Mouse (Mus musculus) heart, postnatal 0 days (tissue): ENCODE measurements at regions not wholly inside any gene's neighbourhood (a gene's known extent, or its start where the extent isn't known, plus 50 kb on each side); places are given as distances from the start of the nearest gene placed in this dataset.
A peak's percentile ranks its signal among the peaks of the same experiment; 100 is the strongest.

Source experiments
- ATAC-seq: fragments of 200-750 bp; cut with Nextera tagmentation; 2 replicates; pipeline ENCODE4 v1.8.0; 2017; ENCODE audit warnings: low read depth, moderate number of reproducible peaks, moderate library complexity; ENCODE audit not compliant: insufficient read depth
- DNase-seq: peaks from one replicate; pipeline ENCODE4 v3.0.0-alpha.2; 2016; ENCODE audit warnings: low spot score
- H3K27ac ChIP-seq: fragments of 300-500 bp; sonication (generic); 2 replicates; pipeline ENCODE4 v1.5.1; 2014; ENCODE audit warnings: low read depth, mild to moderate bottlenecking
- H3K27me3 ChIP-seq: fragments of 300-500 bp; sonication (generic); 2 replicates; pipeline ENCODE4 v1.6.1; 2014; ENCODE audit warnings: low read length, mixed read lengths; ENCODE audit not compliant: control insufficient read depth, insufficient read depth
- H3K36me3 ChIP-seq: fragments of 300-500 bp; sonication (generic); replicated peaks from 2 replicates; pipeline ENCODE4 v1.6.1; 2014; ENCODE audit warnings: low read length, mixed read lengths; ENCODE audit not compliant: control insufficient read depth, insufficient read depth
- H3K4me1 ChIP-seq: fragments of 300-500 bp; sonication (generic); 2 replicates; pipeline ENCODE4 v1.6.1; 2014; ENCODE audit warnings: antibody characterized with exemption; ENCODE audit not compliant: control insufficient read depth, insufficient read depth
- H3K4me2 ChIP-seq: fragments of 300-500 bp; sonication (generic); 2 replicates; pipeline ENCODE4 v1.6.1; 2014; ENCODE audit warnings: low read depth, mild to moderate bottlenecking, low read length, moderate library complexity
- H3K4me3 ChIP-seq: fragments of 300-500 bp; sonication (generic); 2 replicates; pipeline ENCODE4 v1.5.1; 2014; ENCODE audit warnings: low read depth, low read length
- H3K9ac ChIP-seq: fragments of 300-500 bp; sonication (generic); replicated peaks from 2 replicates; pipeline ENCODE4 v1.6.1; 2014; ENCODE audit warnings: low read depth, low read length, mixed read lengths
- H3K9me3 ChIP-seq: fragments of 300-500 bp; sonication (generic); replicated peaks from 2 replicates; pipeline ENCODE4 v1.6.1; 2016; ENCODE audit warnings: low read length; ENCODE audit not compliant: control insufficient read depth
- CTCF ChIP-seq: IDR thresholded peaks from 2 replicates; pipeline ENCODE4 v1.5.1; 2016; ENCODE audit warnings: antibody characterized with exemption, control low read depth, low read depth
- EP300 ChIP-seq: IDR thresholded peaks from 2 replicates; pipeline ENCODE4 v1.6.1; 2016; ENCODE audit warnings: antibody characterized with exemption, low read depth
- WGBS: fragments of 180-500 bp; shearing (Covaris S2); extraction: QIAGEN DNeasy Blood & Tissue Kit; methylation state at CpG from one replicate; pipeline ENCODE4 v1.1.7; 2014; 5-methylcytosine and 5-hydroxymethylcytosine counted together

DNA sequence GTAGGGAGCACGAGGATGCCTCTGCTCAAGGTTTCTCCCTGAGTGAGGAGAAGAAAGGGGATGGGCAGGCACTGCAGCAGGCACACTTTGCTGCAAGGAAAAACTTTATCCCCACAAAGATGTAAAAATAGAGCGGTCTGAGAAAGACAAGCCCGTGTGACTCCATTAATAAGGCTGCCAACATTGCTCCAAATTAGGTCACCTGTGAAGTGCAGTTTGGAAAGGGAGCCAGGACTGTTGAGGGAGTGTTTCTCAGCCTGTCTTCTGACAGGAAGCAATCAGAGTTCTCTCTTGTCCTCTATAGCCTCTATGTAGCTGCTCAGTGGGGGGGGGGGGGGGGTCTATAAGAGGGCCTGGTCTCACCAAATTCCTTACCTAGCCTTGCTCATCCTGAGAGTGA, 51.0 kb downstream of the Gm10234 start:
- Histone ChIP-seq H3K9me3 (no peaks in the 10 kb centered on the region), H3K36me3 (no peaks in the 10 kb centered on the region), H3K27me3 (no peaks in the 10 kb centered on the region), H3K9ac (no peak overlapping the region), H3K4me2 (no peak overlapping the region; the same call in 1 of the 2 replicates), H3K4me3 (no peak overlapping the region), H3K4me1 (0 out of 2 replicates have a peak, but pooled peaks cover 8% of the 10 kb centered on the region), H3K27ac (no peak overlapping the region)
- WGBS = 30% methylated on average over 3 of the region's 3 CpGs
- ATAC-seq = peak; percentile 55; the same call in 1 of the 2 replicates
- TF ChIP-seq EP300 (no peak), CTCF (no peak)
- peak; percentile 41 for DNase-seq

DNA sequence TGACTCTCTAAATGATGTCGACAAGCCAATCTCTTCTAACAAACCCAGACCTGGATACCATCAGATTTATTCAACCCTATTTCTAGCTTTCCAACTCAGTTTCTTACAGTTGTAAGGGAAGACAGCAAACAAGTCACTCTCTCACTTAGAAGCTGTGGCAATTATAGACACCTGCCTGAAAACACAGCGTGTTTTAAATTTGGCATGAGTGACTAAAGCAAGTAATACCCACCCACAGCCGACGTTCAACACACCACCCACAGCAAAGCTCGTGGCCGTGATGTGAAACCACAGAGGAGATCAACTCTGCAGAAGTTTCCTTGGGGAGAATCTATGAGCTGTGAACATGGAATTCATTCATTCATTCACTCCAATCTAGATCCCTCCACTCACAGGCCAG, 52.4 kb downstream of the Gm10234 start:
- TF ChIP-seq CTCF (no peak), EP300 (no peak)
- H3K9ac ChIP-seq = no peak overlapping the region
- no peaks in the 10 kb centered on the region for H3K36me3 ChIP-seq
- H3K4me2 ChIP-seq = no peak overlapping the region
- no peak for DNase-seq
- 0 out of 2 replicates have a peak, but pooled peaks cover 8% of the 10 kb centered on the region for H3K4me1 ChIP-seq
- no peak overlapping the region for H3K27ac ChIP-seq
- WGBS = 85% methylated on average over 6 of the region's 6 CpGs
- H3K27me3 ChIP-seq = no peaks in the 10 kb centered on the region
- H3K4me3 ChIP-seq = no peak overlapping the region
- no peaks in the 10 kb centered on the region for H3K9me3 ChIP-seq
- ATAC-seq = no peak

DNA sequence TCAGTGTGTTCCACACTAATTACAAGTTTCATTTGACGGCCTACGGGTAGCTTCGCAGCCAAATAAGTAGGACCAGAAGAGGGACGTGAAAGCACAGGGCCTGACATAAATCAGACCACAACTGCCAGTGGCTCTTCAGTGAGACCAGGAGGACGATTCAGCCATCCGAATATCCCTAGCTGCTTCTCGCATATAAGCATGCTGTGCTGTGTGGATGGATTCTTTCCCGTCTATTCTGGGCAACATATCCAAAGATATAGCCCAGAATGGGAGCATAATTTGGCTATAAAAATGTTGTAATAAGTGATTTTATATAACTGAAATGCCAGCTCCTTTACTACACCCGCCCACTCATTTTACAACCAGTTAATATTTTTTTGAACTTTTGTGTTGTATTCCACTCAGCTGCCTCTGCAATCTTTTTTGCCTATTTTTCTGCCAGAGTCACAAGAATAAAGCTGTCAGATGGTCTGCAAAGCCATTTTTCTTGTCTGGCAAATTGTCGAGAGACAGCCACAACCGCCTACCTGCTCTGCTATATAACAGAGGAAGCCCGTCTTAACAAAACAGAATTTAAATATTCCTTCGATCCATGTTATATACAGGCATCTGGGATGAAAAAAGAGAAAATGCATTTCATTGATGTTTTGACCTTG, 55.8 kb downstream of the Gm10234 start:
- Histone ChIP-seq H3K9me3 (no peaks in the 10 kb centered on the region), H3K9ac (no peak overlapping the region), H3K27ac (no peak overlapping the region), H3K4me2 (no peak overlapping the region), H3K27me3 (no peaks in the 10 kb centered on the region), H3K4me1 (0 out of 2 replicates have a peak, but pooled peaks cover 6% of the 10 kb centered on the region), H3K4me3 (no peak overlapping the region), H3K36me3 (no peaks in the 10 kb centered on the region)
- no peak for TF ChIP-seq EP300
- TF ChIP-seq CTCF = no peak
- DNase-seq (no peak), ATAC-seq (no peak)
- 81% methylated on average over 13 of the region's 13 CpGs for WGBS

- DNase-seq (no peak), ATAC-seq (no peak)
- Histone ChIP-seq H3K4me2 (no peak overlapping the region), H3K27ac (no peak overlapping the region), H3K9me3 (no peaks in the 10 kb centered on the region), H3K4me1 (no peaks in the 10 kb centered on the region), H3K36me3 (no peaks in the 10 kb centered on the region), H3K27me3 (no peaks in the 10 kb centered on the region), H3K9ac (no peak overlapping the region), H3K4me3 (no peak overlapping the region)
- 78% methylated on average over 4 of the region's 4 CpGs for WGBS
- TF ChIP-seq EP300 = no peak
- no peak for TF ChIP-seq CTCF
Measured at GRCm38 (mm10) chr6:95378349-95378748, 56.4 kb downstream of the Gm10234 start.
